Mouse (Mus musculus) G1E-ER4 (cell line): ENCODE results near the gene Lrmp. TPM values are rescaled to one million over a fixed set of nuclear protein-coding genes. Genes with fewer than 3 reads are reported as not detected.

Experiments
- GATA1 ChIP-seq: IDR thresholded peaks from one replicate; pipeline ENCODE4 v1.8.0; 2012; ENCODE audit warnings: low read length, inconsistent platforms
- polyA plus RNA-seq: library from polyadenylated mRNA; stranded (reverse); fragments of >175 nt; gene quantifications from 2 replicates; pipeline ENCODE4 v1.2.3, GENCODE M21; 2012

The Lrmp gene
- not detected in 2 replicates for polyA plus RNA-seq

GRCm38 (mm10) chr6:145115476-145116097, at the start of gene Lrmp:
Gene Lrmp, plus strand, starts transcription at chr6:145115653.
- TF ChIP-seq GATA1 = no peak

- no peak for TF ChIP-seq GATA1
Observed at GRCm38 (mm10) chr6:145066416-145066815, 49.0 kb upstream of the Lrmp start.

GRCm38 (mm10) chr6:145067679-145068078, 47.8 kb upstream of the Lrmp start:
- TF ChIP-seq GATA1 = no peak

GRCm38 (mm10) chr6:145069397-145069796, 46.1 kb upstream of the Lrmp start:
- TF ChIP-seq GATA1 = no peak

GRCm38 (mm10) chr6:145069921-145070320, 45.5 kb upstream of the Lrmp start:
- no peak for TF ChIP-seq GATA1

- no peak for TF ChIP-seq GATA1
Observed at GRCm38 (mm10) chr6:145074461-145074860, 41.0 kb upstream of the Lrmp start.

GRCm38 (mm10) chr6:145075088-145075547, 40.3 kb upstream of the Lrmp start:
- no peak for TF ChIP-seq GATA1

- no peak for TF ChIP-seq GATA1
Observed at GRCm38 (mm10) chr6:145075548-145076224, 39.8 kb upstream of the Lrmp start, which contains the start of gene Bcat1. Gene Bcat1, minus strand, starts transcription at chr6:145076184.

- no peak for TF ChIP-seq GATA1
Observed at GRCm38 (mm10) chr6:145076286-145076685, 39.2 kb upstream of the Lrmp start.

GRCm38 (mm10) chr6:145079087-145079759, 36.2 kb upstream of the Lrmp start:
- TF ChIP-seq GATA1 = no peak

- TF ChIP-seq GATA1 = no peak
Observed at GRCm38 (mm10) chr6:145081721-145082120, 33.7 kb upstream of the Lrmp start.

GRCm38 (mm10) chr6:145084343-145085117, 30.9 kb upstream of the Lrmp start:
- no peak for TF ChIP-seq GATA1

- TF ChIP-seq GATA1 = no peak
Observed at GRCm38 (mm10) chr6:145088451-145089113, 26.9 kb upstream of the Lrmp start.

- TF ChIP-seq GATA1 = no peak
Observed at GRCm38 (mm10) chr6:145089373-145089772, 26.1 kb upstream of the Lrmp start.
